Mouse (Mus musculus) cerebellum, adult 11 months (tissue): ENCODE results near the gene Gm26992.

Experiments
- DNase-seq: peaks from one replicate; pipeline ENCODE4 v3.0.0; 2022

The Gm26992 gene

GRCm38 (mm10) chrX:103490853-103491252 lies 69.0 kb downstream of the Gm26992 start:
- DNase-seq = no peak

DNA sequence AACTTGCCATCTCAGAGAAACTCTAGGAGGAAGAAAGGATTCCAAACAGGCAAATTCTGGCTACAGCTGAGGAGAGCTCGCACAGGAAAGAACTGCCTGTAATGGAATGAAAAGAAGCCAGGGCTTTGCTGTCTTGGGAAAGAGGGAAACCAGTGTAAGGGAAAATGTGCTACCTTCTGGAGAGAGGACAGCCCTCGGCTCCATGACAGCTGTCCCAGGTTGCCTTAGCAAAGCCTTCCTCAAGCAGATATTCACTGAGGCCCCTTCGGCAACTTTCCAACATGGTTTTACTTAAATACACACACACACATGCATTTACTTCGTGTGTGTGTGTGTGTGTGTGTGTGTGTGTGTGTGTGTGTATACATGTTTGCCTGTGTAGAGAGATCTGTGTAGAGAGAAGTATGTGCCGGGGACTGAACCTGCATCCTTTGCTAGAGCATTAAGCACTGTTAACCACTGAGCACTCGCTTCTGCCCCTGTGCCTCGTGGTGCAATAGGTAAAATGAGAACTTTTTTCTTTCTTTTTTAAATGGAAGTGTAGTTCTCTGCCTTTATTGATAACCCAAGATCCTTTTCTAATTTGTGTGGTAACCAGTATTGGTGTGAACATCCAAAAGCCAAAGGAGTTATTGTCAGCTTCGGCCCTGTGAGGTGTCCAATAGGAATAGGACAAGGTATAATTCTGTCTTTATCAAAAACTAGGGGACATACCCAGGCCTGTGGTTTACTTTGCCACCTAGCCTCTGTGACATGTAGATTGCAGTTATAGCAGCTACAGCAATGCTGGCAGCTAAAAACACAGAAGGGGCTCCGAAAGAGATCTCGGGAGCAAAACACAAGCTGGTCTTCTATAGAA lies 70.8 kb downstream of the Gm26992 start:
- DNase-seq = no peak

GRCm38 (mm10) chrX:103493351-103494173 lies 71.8 kb downstream of the Gm26992 start:
- DNase-seq = peak; percentile 69

DNA sequence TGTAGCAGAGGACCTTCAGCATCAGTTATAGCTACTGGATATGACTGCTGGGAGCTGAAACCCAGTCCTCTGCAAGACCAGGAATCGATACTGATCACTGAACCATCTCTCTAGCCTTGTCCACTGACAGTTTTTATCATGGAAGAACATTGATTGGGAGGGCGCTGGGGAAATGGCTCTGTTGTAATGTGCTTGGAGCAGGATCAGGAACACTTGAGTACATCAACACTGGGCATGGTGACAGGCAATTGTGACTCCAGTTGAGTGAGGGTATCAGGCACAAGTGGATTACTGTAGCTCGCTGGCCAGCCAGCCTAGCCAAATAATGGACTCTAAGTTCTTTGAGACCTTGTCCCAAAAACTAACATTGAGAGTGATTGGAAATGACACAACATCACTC lies 77.6 kb downstream of the Gm26992 start:
- DNase-seq = no peak

DNA sequence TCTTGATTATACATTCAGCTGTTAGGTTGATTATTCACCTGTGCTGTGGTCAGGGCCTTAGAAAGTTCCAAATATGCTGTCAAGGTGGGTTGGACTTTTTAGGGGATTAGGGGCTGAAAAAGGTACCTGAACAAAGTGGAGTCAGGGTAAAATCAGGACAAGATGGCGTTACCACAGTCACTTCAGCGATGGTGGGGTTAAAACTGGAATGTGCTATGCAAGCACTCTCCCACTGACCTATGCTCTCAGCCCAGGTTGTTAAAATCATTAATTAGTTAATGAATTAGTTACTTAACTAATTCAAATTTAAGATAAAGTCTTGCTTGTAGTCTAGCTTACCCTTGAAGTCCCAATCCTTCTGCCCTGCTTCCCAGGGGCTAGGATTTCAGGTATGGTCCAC lies 78.3 kb downstream of the Gm26992 start:
- no peak for DNase-seq

GRCm38 (mm10) chrX:103508218-103508617 lies 86.4 kb downstream of the Gm26992 start:
- no peak for DNase-seq

DNA sequence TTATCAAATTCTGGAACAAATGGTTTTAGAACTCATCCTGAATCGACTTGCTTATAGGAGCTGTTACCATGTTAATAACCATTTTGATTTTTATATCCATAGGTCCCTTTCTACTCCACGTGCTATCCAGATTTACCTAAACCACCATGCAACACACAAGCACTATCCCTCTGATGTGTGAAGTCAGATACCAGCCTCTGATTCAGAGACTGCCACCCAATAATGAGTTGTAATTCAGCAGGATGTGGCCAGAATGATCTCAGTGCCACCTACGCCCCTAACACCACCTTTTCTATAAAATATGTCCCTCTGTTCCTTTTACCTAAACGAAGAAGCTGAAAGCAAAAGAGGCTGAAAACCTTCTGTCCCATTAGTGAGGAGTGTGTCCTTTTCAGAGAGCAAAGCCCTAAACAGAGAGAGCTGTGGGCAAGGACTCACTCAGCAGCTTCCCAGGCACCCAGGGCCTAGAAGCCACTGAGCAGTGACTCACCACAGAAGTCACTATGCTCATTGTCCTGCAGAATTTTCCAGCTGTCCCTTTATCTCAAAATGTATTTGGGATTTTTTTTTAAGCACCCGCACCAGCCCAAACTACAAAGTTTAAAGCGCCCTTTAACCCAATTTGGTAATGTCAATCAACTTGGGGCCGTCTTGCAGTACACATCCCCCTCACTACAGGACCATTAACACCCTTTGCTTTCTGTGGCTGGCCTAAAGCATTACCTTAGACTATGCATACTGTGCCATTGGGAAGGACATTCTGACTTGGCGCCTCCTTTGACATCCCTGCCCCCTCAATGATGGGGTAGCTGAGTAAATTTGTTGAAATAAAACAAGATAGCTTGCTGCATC lies 87.6 kb downstream of the Gm26992 start:
- no peak for DNase-seq

DNA sequence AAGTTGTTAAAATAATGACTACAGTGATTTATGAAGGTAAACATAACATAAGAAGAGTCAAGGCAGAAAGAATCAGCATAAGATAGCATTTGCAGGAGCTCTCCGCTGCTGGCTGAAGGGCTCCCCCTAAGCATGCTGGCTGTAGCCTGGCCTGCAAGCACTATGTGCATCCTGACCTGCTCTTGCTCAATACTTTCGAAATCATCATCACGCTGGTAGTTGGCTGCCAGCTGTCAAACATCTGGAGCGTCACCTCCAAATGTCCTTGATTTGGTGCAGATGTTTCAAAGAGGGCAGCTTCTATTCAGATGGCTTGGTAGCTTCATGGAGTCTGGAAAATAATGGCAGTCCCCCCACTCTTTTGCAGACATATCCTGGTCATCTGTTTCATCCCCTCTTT lies 93.0 kb downstream of the Gm26992 start:
- no peak for DNase-seq

- DNase-seq = no peak
Measured at GRCm38 (mm10) chrX:103515346-103515745, 93.5 kb downstream of the Gm26992 start.

DNA sequence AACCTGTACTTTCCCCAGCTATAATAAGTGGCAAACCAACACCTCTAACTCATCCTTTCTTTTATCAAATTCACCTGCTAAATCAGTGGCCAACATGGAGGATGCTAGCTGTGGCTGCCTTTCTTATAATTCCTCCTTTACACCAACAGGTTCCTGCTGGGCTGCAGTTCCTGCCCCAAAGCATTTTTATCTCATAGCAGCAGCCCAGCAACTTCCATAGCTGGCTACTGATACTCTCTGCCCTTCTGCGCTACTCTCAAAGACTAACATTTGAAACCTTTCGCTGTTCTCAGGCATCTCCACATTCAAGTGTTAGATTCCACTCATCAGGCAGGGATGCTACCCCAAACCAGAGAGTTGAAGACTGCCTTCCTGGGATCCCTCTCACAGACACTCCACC lies 97.0 kb downstream of the Gm26992 start:
- DNase-seq = no peak

- no peak for DNase-seq
Measured at GRCm38 (mm10) chrX:103519547-103519946, 97.7 kb downstream of the Gm26992 start.

- no peak for DNase-seq
Measured at GRCm38 (mm10) chrX:103521221-103521716, 99.5 kb downstream of the Gm26992 start.

- DNase-seq = peak; percentile 56
Measured at GRCm38 (mm10) chrX:103529185-103529584, 107.4 kb downstream of the Gm26992 start.
